Mouse (Mus musculus): ENCODE results near the gene Cmss1. TPM values are rescaled to one million over a fixed set of nuclear protein-coding genes. Genes with fewer than 3 reads are reported as not detected.

The Cmss1 gene
- polyA plus RNA-seq, 1 experiment = not detected

DNA sequence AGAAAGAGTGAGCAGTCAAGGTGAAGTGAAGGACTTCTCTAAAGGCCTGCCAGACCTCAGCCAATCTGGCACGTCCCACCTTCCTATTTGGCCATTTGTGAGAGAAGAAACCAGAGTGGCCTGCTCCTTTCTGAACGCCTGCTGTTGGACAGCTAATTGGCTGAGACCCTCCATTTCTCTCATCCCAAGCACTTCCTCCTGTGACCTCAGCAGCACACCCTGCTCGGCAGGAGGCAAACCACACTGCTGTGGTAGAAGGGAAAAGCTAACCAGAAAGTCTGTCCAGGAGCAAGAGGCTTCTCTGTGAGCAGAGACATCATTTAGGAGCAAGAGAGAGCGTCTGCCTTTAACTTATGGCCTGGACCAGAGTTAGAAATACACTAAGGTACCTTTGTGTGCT lies 289.5 kb downstream of the Cmss1 start:
- TF ChIP-seq POLR2A (IDR thresholded peaks at IDR 0.05; ENCODE audit: insufficient read depth, low read depth, low read length) = no peak
- no peak for TF ChIP-seq CTCF (IDR thresholded peaks at IDR 0.05; ENCODE audit: insufficient read depth, low read depth, low read length)
- Histone ChIP-seq H3K4me3 (ENCODE audit: insufficient read depth, low read depth, low read length) (no peak overlapping the region), H3K27ac (ENCODE audit: insufficient read depth, low read depth, low read length) (no peak overlapping the region), H3K4me1 (ENCODE audit: control insufficient read depth, insufficient read depth, low read length) (no peaks in the 10 kb centered on the region)
- 88% methylated on average over 4 of the region's 4 CpGs for WGBS

DNA sequence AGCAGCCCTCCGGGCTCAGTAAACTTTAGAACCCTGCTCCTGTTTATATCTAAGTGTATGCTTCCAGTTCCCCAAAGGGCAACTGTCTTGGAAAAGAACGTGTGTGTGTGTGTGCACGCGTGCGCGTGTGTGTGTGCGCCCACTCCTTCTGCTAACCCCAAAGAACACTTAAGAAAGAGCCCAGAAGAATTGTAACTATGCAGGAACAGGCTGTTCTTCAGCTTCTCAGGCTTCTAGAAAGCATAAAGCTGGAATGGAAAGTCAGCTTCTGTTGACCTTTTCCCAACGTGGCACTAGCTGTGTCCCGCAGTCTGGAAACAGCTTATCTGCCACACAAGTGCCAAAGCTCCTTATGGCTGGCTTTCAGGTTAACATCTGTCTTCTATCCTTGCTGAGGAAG lies 291.6 kb downstream of the Cmss1 start:
- TF ChIP-seq POLR2A (IDR thresholded peaks at IDR 0.05; ENCODE audit: insufficient read depth, low read depth, low read length) (no peak), CTCF (IDR thresholded peaks at IDR 0.05; ENCODE audit: insufficient read depth, low read depth, low read length) (no peak)
- Histone ChIP-seq H3K4me1 (ENCODE audit: control insufficient read depth, insufficient read depth, low read length) (no peaks in the 10 kb centered on the region), H3K27ac (ENCODE audit: insufficient read depth, low read depth, low read length) (no peak overlapping the region), H3K4me3 (ENCODE audit: insufficient read depth, low read depth, low read length) (no peak overlapping the region)
- 85% methylated on average over 9 of the region's 9 CpGs for WGBS

DNA sequence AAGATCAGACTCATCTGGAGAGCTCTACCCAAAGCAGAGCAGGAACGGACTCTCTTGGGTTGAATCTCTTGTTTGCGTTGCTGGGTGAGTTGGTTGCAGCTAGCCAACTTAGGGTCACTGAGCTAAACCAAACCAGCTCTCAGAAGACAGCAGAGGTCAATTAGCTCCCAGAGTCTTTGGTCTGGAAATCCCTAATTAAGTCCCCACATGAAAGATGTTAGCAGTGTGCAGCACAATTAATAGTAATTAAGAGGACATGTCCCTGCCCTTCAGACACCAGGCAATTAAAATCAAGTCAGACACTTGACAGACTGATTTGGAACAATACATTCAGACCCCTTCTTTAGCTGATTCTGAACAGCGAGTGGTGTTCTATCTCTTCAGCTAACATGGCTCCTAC lies 292.4 kb downstream of the Cmss1 start:
- Histone ChIP-seq H3K27ac (ENCODE audit: insufficient read depth, low read depth, low read length) (no peak overlapping the region), H3K4me3 (ENCODE audit: insufficient read depth, low read depth, low read length) (no peak overlapping the region), H3K4me1 (ENCODE audit: control insufficient read depth, insufficient read depth, low read length) (no peaks in the 10 kb centered on the region)
- 78% methylated on average over 3 of the region's 3 CpGs for WGBS
- no peak for TF ChIP-seq POLR2A (IDR thresholded peaks at IDR 0.05; ENCODE audit: insufficient read depth, low read depth, low read length)
- no peak for TF ChIP-seq CTCF (IDR thresholded peaks at IDR 0.05; ENCODE audit: insufficient read depth, low read depth, low read length)

DNA sequence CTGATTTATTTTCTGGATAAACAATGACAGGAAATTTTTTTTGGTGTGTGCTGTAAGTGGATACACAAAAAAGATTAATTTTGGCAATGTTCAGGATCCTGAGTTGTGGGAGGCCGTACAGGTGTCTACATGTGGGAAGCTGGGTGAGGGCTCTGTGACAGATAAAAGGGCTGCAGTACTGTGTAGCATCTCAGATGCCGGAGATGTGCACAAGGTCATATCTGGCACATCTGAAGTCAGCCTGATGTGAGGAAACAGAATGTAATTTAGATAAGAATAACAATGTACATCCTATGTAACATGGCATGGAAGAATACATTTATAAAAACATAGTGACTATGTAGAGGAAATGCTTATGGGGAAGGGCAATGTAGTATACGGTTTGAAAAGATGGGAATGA lies 293.2 kb downstream of the Cmss1 start:
- 88% methylated on average over 3 of the region's 3 CpGs for WGBS

DNA sequence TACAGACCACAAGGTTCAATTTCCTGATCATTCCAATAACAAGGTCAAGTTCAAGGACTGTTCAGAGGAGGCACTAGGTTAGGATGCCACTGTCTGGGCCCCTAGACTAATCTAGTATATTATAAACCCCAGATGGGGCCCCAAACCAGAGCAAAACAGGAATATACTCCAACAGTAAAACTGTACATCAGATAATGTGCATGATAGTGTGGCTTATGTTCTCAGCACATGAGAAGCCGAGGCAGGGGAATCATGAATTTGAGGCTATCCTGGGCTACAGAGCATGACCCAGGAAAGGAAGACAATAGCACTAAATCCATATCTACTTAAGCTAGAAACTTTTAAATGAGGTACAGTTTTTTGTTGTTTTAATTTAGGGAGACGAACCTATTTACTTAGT lies 294.5 kb downstream of the Cmss1 start:
- WGBS = 91% methylated on average over 2 of the region's 2 CpGs

More for the DNA sequence above, 293.2 kb downstream of the Cmss1 start:
- TF ChIP-seq CTCF (IDR thresholded peaks at IDR 0.05; ENCODE audit: insufficient read depth, low read depth, low read length) (no peak), POLR2A (IDR thresholded peaks at IDR 0.05; ENCODE audit: insufficient read depth, low read depth, low read length) (no peak)
- Histone ChIP-seq H3K4me1 (ENCODE audit: control insufficient read depth, insufficient read depth, low read length) (no peaks in the 10 kb centered on the region), H3K27ac (ENCODE audit: insufficient read depth, low read depth, low read length) (no peak overlapping the region), H3K4me3 (ENCODE audit: insufficient read depth, low read depth, low read length) (no peak overlapping the region)

DNA sequence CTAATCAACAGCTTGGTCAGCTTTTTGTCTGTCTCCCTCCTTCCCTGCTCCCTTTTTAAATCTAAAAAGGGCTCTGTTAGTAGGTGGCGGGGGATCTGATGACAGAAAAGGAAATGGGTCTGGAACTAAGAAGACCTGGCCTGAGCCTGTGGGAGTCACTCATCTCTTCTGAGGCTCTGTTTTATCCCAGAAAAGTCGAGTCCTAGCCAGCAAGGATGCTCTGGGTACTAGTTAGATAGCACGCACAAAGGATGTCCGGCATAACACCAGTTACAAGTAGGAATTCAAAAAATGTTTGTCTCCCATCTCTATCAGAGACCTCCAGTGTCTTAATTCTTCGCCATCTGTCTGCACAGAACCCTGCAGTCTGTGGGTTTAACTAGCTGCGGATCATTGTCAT lies 301.2 kb downstream of the Cmss1 start:
- no peak for TF ChIP-seq POLR2A (IDR thresholded peaks at IDR 0.05; ENCODE audit: insufficient read depth, low read depth, low read length)
- TF ChIP-seq CTCF (IDR thresholded peaks at IDR 0.05; ENCODE audit: insufficient read depth, low read depth, low read length) = no peak
- Histone ChIP-seq H3K4me3 (ENCODE audit: insufficient read depth, low read depth, low read length) (no peak overlapping the region), H3K4me1 (ENCODE audit: control insufficient read depth, insufficient read depth, low read length) (no peaks in the 10 kb centered on the region), H3K27ac (ENCODE audit: insufficient read depth, low read depth, low read length) (no peak overlapping the region)
- WGBS = 87% methylated on average over 6 of the region's 6 CpGs

More for the DNA sequence above, 294.5 kb downstream of the Cmss1 start:
- TF ChIP-seq CTCF (IDR thresholded peaks at IDR 0.05; ENCODE audit: insufficient read depth, low read depth, low read length) (no peak), POLR2A (IDR thresholded peaks at IDR 0.05; ENCODE audit: insufficient read depth, low read depth, low read length) (no peak)
- H3K4me3 ChIP-seq (ENCODE audit: insufficient read depth, low read depth, low read length) = no peak overlapping the region
- H3K4me1 ChIP-seq (ENCODE audit: control insufficient read depth, insufficient read depth, low read length) = no peaks in the 10 kb centered on the region
- H3K27ac ChIP-seq (ENCODE audit: insufficient read depth, low read depth, low read length) = no peak overlapping the region

DNA sequence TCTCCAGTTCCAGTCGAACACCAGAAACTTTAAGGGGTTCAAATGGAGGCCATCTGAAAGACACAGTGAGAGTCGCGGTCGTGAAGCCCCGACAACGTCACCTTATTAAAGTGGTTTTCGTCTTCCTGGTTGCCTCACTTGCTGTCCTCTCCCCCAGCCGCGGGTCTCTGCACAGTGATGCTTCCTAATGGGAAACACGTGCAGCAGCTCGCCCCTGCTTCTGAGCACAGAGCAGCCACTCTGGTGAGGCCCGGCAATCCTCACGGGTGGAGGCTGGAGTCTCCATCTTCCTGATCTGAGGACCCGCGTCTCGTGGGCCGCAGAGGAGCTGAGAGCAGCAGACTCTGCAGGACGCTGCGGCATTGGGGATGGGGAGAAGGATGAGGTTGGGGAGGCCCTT lies 302.9 kb downstream of the Cmss1 start:
- WGBS = 82% methylated on average over 19 of the region's 19 CpGs

DNA sequence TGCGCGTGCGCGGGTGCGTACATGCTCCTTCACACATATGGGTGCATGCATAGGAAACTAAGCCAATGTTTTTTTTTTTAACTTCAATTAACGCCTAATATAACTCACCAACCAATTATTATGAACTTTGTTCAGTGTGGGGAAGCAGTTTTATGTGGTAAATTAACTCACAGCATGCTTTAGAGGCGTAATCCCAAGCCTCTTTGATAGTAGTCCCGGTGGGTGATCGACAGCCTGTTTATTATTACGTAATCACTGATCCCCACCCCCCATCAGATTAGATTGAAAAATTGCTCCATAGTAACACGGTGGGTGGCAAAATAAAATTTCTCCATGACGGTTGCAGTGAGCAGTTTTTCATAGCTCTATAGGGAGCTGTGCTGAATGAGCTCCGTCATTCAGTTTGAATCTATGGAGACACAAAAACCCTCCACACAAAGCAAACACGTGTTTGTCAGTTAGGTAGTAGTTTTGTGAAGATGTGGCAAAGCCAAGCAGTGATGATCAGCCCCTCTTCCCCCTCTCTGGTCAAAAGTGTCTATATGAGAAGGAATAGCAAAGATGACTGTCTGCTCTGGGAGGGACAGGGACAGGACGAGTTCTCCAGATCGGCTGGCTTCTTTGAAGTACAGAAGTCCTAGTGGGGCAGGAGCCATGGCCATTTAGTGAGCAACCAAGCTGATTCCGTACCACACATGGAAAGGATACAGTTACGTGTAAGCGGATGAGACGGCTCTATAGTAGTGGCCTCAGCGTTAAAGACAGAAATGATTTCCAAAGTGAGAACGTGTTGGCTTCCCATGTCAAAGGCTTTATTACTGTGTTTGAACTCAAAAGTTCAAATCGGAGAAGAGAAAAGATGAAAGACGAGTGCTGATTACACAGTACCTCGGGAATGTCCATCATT lies 303.6 kb downstream of the Cmss1 start:
- 72% methylated on average over 25 of the region's 25 CpGs for WGBS
- TF ChIP-seq CTCF (IDR thresholded peaks at IDR 0.05; ENCODE audit: insufficient read depth, low read depth, low read length) (no peak), POLR2A (IDR thresholded peaks at IDR 0.05; ENCODE audit: insufficient read depth, low read depth, low read length) (no peak)
- H3K4me1 ChIP-seq (ENCODE audit: control insufficient read depth, insufficient read depth, low read length) = no peaks in the 10 kb centered on the region
- no peak overlapping the region for H3K4me3 ChIP-seq (ENCODE audit: insufficient read depth, low read depth, low read length)
- H3K27ac ChIP-seq (ENCODE audit: insufficient read depth, low read depth, low read length) = no peak overlapping the region

More for the DNA sequence above, 302.9 kb downstream of the Cmss1 start:
- Histone ChIP-seq H3K27ac (ENCODE audit: insufficient read depth, low read depth, low read length) (no peak overlapping the region), H3K4me1 (ENCODE audit: control insufficient read depth, insufficient read depth, low read length) (no peaks in the 10 kb centered on the region), H3K4me3 (ENCODE audit: insufficient read depth, low read depth, low read length) (no peak overlapping the region)
- TF ChIP-seq CTCF (IDR thresholded peaks at IDR 0.05; ENCODE audit: insufficient read depth, low read depth, low read length) (no peak), POLR2A (IDR thresholded peaks at IDR 0.05; ENCODE audit: insufficient read depth, low read depth, low read length) (no peak)

DNA sequence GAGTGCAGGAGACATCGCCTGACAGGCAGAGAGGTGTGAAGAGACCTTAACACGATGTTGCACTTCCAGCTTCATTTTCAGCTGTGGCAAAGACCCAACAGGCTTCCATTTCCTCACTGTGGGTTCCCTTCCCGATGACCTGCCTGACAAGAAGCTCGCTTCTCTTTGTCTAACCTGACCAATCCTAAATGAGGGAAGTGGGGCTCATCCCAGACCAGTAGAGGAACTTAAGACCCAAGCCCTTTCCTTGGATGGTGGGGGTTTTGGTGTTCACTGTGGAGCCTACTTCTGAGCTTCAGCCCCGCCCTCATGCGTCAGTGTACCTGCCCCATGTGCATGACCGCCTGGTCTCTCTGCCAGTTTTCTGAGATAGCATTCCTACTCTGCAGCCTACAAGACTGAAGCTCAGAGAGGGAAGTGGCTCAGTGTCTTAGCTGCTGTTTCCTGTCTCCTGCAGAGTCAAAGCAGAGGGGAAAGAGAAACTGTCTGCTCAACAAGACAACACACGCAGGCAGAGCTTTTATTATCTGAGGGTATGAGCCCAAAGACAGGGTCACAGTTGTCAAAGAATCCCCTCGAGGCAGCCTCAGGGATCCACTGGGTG lies 305.1 kb downstream of the Cmss1 start:
- Histone ChIP-seq H3K4me1 (ENCODE audit: control insufficient read depth, insufficient read depth, low read length) (no peaks in the 10 kb centered on the region), H3K27ac (ENCODE audit: insufficient read depth, low read depth, low read length) (no peak overlapping the region), H3K4me3 (ENCODE audit: insufficient read depth, low read depth, low read length) (no peak overlapping the region)
- TF ChIP-seq POLR2A (IDR thresholded peaks at IDR 0.05; ENCODE audit: insufficient read depth, low read depth, low read length) (no peak), CTCF (IDR thresholded peaks at IDR 0.05; ENCODE audit: insufficient read depth, low read depth, low read length) (no peak)
- 85% methylated on average over 9 of the region's 9 CpGs for WGBS

Measured in olfactory bulb, adult 2 months (tissue).